Mouse (Mus musculus): ENCODE measurements at regions not wholly inside any gene's neighbourhood (a gene's known extent, or its start where the extent isn't known, plus 50 kb on each side); places are given as distances from the start of the nearest gene placed in this dataset.
A peak's percentile ranks its signal among the peaks of the same experiment; 100 is the strongest.

DNA sequence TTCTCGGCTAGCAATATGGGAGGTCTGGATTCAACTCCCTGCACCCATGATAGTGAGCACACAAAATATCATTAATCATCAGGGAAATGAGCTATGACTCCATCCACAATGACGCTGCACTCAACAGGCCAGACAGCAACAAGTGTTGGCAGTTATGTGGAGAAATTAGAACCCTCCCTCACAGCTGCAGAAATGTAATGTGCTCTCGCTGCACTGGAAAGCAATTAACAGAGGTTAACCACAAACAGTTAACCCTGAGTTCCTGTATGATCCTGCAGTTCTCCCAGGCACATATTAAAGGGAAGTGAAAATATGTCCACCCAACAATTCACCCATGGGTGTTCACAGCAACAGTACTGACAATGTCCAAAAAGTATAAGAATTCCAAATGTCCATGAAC is 54.0 kb upstream of the Jade2 start:
- intact Hi-C loops (cut with DNase I) = no loop called here
- DNase-seq (ENCODE audit: low spot score) = no peak

- intact Hi-C loops (cut with DNase I) = loop anchor here (1.0 to 5.0 kb wide), 4 partner anchors 17 to 58 kb away; partner anchors contain the start of genes Cdkn2aipnl and Jade2
- no peak for DNase-seq (ENCODE audit: low spot score)
These were observed 51.8 kb upstream of the Cdkn2aipnl start for GRCm38 (mm10) chr11:51915656-51916032.

GRCm38 (mm10) chr11:51916033-51916929 is 51.2 kb upstream of the Cdkn2aipnl start:
- peak; percentile 97 for DNase-seq (ENCODE audit: low spot score)
- intact Hi-C loops (cut with DNase I) = loop anchor here (1.0 to 5.0 kb wide), 3 partner anchors 36 to 59 kb away; partner anchors contain the start of genes Cdkn2aipnl and Jade2

Data from heart, postnatal 25 days (tissue).